Mouse (Mus musculus): ENCODE measurements around the gene Ankrd55.

Gene Ankrd55

GRCm38 (mm10) chr13:112340761-112341160 is 52.5 kb downstream of the Ankrd55 start:
- DNase-seq (ENCODE audit: inconsistent age in 2 of 2, low spot score in 1 of 2), result no peak

- DNase-seq (ENCODE audit: inconsistent age in 2 of 2, low spot score in 1 of 2), result no peak
These were observed 54.8 kb downstream of the Ankrd55 start for GRCm38 (mm10) chr13:112342971-112343627.

- DNase-seq (ENCODE audit: inconsistent age in 2 of 2, low spot score in 1 of 2), result peak; percentile 63 to 73
These were observed 55.4 kb downstream of the Ankrd55 start for GRCm38 (mm10) chr13:112343628-112344009.

GRCm38 (mm10) chr13:112344270-112344864 is 56.1 kb downstream of the Ankrd55 start:
- DNase-seq (ENCODE audit: inconsistent age in 2 of 2, low spot score in 1 of 2), result no peak

GRCm38 (mm10) chr13:112345542-112345941 is 57.3 kb downstream of the Ankrd55 start:
- no peak for DNase-seq (ENCODE audit: inconsistent age in 2 of 2, low spot score in 1 of 2)

- DNase-seq (ENCODE audit: inconsistent age in 2 of 2, low spot score in 1 of 2), result no peak
These were observed 57.8 kb downstream of the Ankrd55 start for GRCm38 (mm10) chr13:112346031-112346430.

GRCm38 (mm10) chr13:112346659-112347142 is 58.5 kb downstream of the Ankrd55 start:
- DNase-seq (ENCODE audit: inconsistent age in 2 of 2, low spot score in 1 of 2), result no peak

- no peak for DNase-seq (ENCODE audit: inconsistent age in 2 of 2, low spot score in 1 of 2)
These were observed 60.0 kb downstream of the Ankrd55 start for GRCm38 (mm10) chr13:112348250-112348649.

- peak; percentile 83 to 87 for DNase-seq (ENCODE audit: inconsistent age in 2 of 2, low spot score in 1 of 2)
These were observed 60.7 kb downstream of the Ankrd55 start for GRCm38 (mm10) chr13:112348896-112349484.

GRCm38 (mm10) chr13:112349500-112349899 is 61.2 kb downstream of the Ankrd55 start:
- DNase-seq (ENCODE audit: inconsistent age in 2 of 2, low spot score in 1 of 2), result no peak

GRCm38 (mm10) chr13:112351943-112352342 is 63.7 kb downstream of the Ankrd55 start:
- no peak for DNase-seq (ENCODE audit: inconsistent age in 2 of 2, low spot score in 1 of 2)

GRCm38 (mm10) chr13:112354109-112354867 is 66.0 kb downstream of the Ankrd55 start:
- DNase-seq (ENCODE audit: inconsistent age in 2 of 2, low spot score in 1 of 2), result peak in 1 of 2 experiments; percentile 66

GRCm38 (mm10) chr13:112354958-112355357 is 66.7 kb downstream of the Ankrd55 start:
- DNase-seq (ENCODE audit: inconsistent age in 2 of 2, low spot score in 1 of 2), result no peak

- DNase-seq (ENCODE audit: inconsistent age in 2 of 2, low spot score in 1 of 2), result no peak
These were observed 67.7 kb downstream of the Ankrd55 start for GRCm38 (mm10) chr13:112355794-112356486.

- DNase-seq (ENCODE audit: inconsistent age in 2 of 2, low spot score in 1 of 2), result no peak
These were observed 73.3 kb downstream of the Ankrd55 start for GRCm38 (mm10) chr13:112361575-112361974.

GRCm38 (mm10) chr13:112363218-112363617 is 75.0 kb downstream of the Ankrd55 start:
- DNase-seq (ENCODE audit: inconsistent age in 2 of 2, low spot score in 1 of 2), result peak; percentile 62 to 68

- no peak for DNase-seq (ENCODE audit: inconsistent age in 2 of 2, low spot score in 1 of 2)
These were observed 75.5 kb downstream of the Ankrd55 start for GRCm38 (mm10) chr13:112363746-112364145.

GRCm38 (mm10) chr13:112364698-112365097 is 76.4 kb downstream of the Ankrd55 start:
- no peak for DNase-seq (ENCODE audit: inconsistent age in 2 of 2, low spot score in 1 of 2)

- DNase-seq (ENCODE audit: inconsistent age in 2 of 2, low spot score in 1 of 2), result no peak
These were observed 77.1 kb downstream of the Ankrd55 start for GRCm38 (mm10) chr13:112365303-112365702.

- no peak for DNase-seq (ENCODE audit: inconsistent age in 2 of 2, low spot score in 1 of 2)
These were observed 77.5 kb downstream of the Ankrd55 start for GRCm38 (mm10) chr13:112365762-112366161.
